Mouse (Mus musculus): ENCODE measurements around the gene Slc4a5. TPM values are rescaled to one million over a fixed set of nuclear protein-coding genes. Genes with fewer than 3 reads are reported as not detected.

Gene Slc4a5
- total RNA-seq, 1 experiment: 104 TPM

DNA sequence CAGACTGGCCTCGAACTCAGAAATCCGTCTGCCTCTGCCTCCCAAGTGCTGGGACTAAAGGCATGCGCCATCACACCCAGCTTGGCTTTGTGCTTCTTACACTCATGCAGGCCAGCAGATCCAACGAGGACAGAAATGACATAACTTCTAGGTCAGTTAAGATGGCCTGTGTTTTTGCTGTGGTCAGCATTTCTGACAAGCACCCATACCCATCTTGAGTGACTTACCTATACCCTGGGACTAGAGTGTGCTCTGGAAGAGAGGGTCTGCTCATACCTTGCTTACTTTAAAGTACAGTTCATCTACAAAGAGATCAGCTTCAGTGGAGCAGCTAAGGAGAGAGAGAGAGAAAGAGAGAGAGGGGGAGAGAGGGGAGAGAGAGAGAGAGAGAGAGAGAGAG is 13.7 kb downstream of the Slc4a5 start:
- H3K36me3 ChIP-seq (ENCODE audit: control insufficient read depth, insufficient read depth, low read length, poor library complexity, severe bottlenecking): no peaks in the 10 kb centered on the region
- H3K9me3 ChIP-seq (ENCODE audit: control insufficient read depth, insufficient read depth, low read depth, low read length): no peaks in the 10 kb centered on the region
- no peak overlapping the region for H3K4me3 ChIP-seq (ENCODE audit: insufficient read depth in 1 of 2, low read depth in 1 of 2, low read length in 2 of 2, poor library complexity in 1 of 2, severe bottlenecking in 1 of 2)
- no peak overlapping the region for H3K27ac ChIP-seq (ENCODE audit: insufficient read depth, low read depth, low read length, poor library complexity, severe bottlenecking)
- no peak for DNase-seq (ENCODE audit: low read depth, low spot score)
- peaks cover 8 to 10% of the 10 kb centered on the region in 2 experiments; a peak in 2 of 4 replicates for H3K4me1 ChIP-seq (ENCODE audit: control insufficient read depth in 2 of 2, insufficient read depth in 2 of 2, low read length in 2 of 2, poor library complexity in 1 of 2)
- H3K9ac ChIP-seq (ENCODE audit: insufficient read depth, low read depth, low read length, poor library complexity, severe bottlenecking): no peak overlapping the region
- no peak for TF ChIP-seq ZC3H11A (IDR thresholded peaks at IDR 0.05; ENCODE audit: borderline replicate concordance, low read depth, low read length)
- TF ChIP-seq HCFC1 (IDR thresholded peaks at IDR 0.05; ENCODE audit: borderline replicate concordance, insufficient read depth, low read length): no peak
- TF ChIP-seq MAFK (IDR thresholded peaks at IDR 0.05; ENCODE audit: insufficient read depth, low read depth, low read length): peak; percentile 83
- TF ChIP-seq CHD2 (IDR thresholded peaks at IDR 0.05; ENCODE audit: low read depth, low read length): no peak
- in situ Hi-C loops (cut with MboI; ENCODE audit: low sequenced_read_pairs in 2 of 2, unreplicated experiment in 2 of 2): no loop called here

DNA sequence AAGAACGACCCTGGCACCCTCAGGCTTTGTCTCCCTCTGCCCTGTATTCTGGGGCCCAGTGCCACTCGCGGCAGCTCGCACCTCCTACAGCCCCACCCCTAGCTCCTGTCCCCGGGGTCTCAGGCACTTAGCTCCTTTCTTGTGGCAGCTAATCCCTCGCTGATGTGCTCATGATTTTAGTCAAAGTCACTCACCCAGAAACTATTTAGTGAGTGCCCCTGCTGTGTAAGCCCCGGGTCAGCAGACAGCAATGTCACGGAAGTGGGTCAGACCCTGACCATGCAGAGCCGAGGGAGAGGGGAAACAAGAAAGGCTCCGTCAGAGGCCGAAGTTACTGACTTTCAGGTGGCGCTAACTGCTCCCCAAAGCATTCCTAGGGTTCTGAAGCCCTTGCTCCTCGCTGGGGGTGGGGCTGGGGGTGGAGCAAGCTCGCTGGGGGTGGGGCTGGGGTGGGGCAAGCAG is 14.7 kb downstream of the Slc4a5 start:
- H3K27ac ChIP-seq (ENCODE audit: insufficient read depth, low read depth, low read length, poor library complexity, severe bottlenecking): peak overlapping the region; percentile 74; the same call in 1 of the 2 replicates
- in situ Hi-C loops (cut with MboI; ENCODE audit: low sequenced_read_pairs in 2 of 2, unreplicated experiment in 2 of 2): no loop called here

DNA sequence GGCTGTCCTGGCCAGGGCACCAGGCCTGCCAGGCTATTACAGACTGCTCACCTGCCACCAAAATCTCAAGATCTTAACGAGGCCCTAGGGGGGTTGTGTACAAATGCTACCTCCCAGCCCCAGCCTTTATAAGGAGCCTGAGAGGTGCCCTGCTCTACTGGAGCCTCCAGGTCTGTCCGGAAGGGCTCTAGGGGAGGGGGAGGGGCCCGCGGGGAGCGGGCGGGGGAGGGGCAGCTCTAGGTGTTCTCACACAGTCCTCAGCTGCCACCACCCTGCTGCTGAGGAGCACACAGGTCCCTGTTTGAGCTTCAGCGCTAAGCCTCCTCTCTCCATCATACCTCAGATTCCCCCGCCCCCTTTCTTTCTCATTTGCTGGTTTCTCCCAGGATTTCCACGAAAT is 17.5 kb downstream of the Slc4a5 start:
- Histone ChIP-seq H3K9ac (ENCODE audit: insufficient read depth, low read depth, low read length, poor library complexity, severe bottlenecking) (peak overlapping the region; percentile 43; the same call in 1 of the 2 replicates), H3K4me3 (ENCODE audit: insufficient read depth in 1 of 2, low read depth in 1 of 2, low read length in 2 of 2, poor library complexity in 1 of 2, severe bottlenecking in 1 of 2) (peak overlapping the region; percentile 5 to 33; a peak in 1 of 4 replicates), H3K36me3 (ENCODE audit: control insufficient read depth, insufficient read depth, low read length, poor library complexity, severe bottlenecking) (no peaks in the 10 kb centered on the region), H3K9me3 (ENCODE audit: control insufficient read depth, insufficient read depth, low read depth, low read length) (no peaks in the 10 kb centered on the region), H3K4me1 (ENCODE audit: control insufficient read depth in 2 of 2, insufficient read depth in 2 of 2, low read length in 2 of 2, poor library complexity in 1 of 2) (peaks cover 6 to 10% of the 10 kb centered on the region in 2 experiments; a peak in 2 of 4 replicates), H3K27ac (ENCODE audit: insufficient read depth, low read depth, low read length, poor library complexity, severe bottlenecking) (no peak overlapping the region)
- in situ Hi-C loops (cut with MboI; ENCODE audit: low sequenced_read_pairs in 2 of 2, unreplicated experiment in 2 of 2): no loop called here
- no peak for DNase-seq (ENCODE audit: low read depth, low spot score)
- TF ChIP-seq ZC3H11A (IDR thresholded peaks at IDR 0.05; ENCODE audit: borderline replicate concordance, low read depth, low read length): no peak
- no peak for TF ChIP-seq HCFC1 (IDR thresholded peaks at IDR 0.05; ENCODE audit: borderline replicate concordance, insufficient read depth, low read length)
- TF ChIP-seq ZNF384 (IDR thresholded peaks at IDR 0.05; ENCODE audit: low read depth, low read length): no peak
- TF ChIP-seq MAFK (IDR thresholded peaks at IDR 0.05; ENCODE audit: insufficient read depth, low read depth, low read length): no peak
- TF ChIP-seq CHD2 (IDR thresholded peaks at IDR 0.05; ENCODE audit: low read depth, low read length): no peak

More for the DNA sequence above, 14.7 kb downstream of the Slc4a5 start:
- H3K36me3 ChIP-seq (ENCODE audit: control insufficient read depth, insufficient read depth, low read length, poor library complexity, severe bottlenecking): no peaks in the 10 kb centered on the region
- peak overlapping the region; percentile 16 to 21; a peak in 2 of 4 replicates for H3K4me3 ChIP-seq (ENCODE audit: insufficient read depth in 1 of 2, low read depth in 1 of 2, low read length in 2 of 2, poor library complexity in 1 of 2, severe bottlenecking in 1 of 2)
- no peaks in the 10 kb centered on the region for H3K9me3 ChIP-seq (ENCODE audit: control insufficient read depth, insufficient read depth, low read depth, low read length)
- peaks cover 8 to 10% of the 10 kb centered on the region in 2 experiments; a peak in 2 of 4 replicates for H3K4me1 ChIP-seq (ENCODE audit: control insufficient read depth in 2 of 2, insufficient read depth in 2 of 2, low read length in 2 of 2, poor library complexity in 1 of 2)
- no peak for DNase-seq (ENCODE audit: low read depth, low spot score)
- H3K9ac ChIP-seq (ENCODE audit: insufficient read depth, low read depth, low read length, poor library complexity, severe bottlenecking): no peak overlapping the region
- TF ChIP-seq HCFC1 (IDR thresholded peaks at IDR 0.05; ENCODE audit: borderline replicate concordance, insufficient read depth, low read length): no peak
- 0 out of 2 replicates have a peak, but pooled peaks have one; percentile 42 for TF ChIP-seq CHD2 (IDR thresholded peaks at IDR 0.05; ENCODE audit: low read depth, low read length)

DNA sequence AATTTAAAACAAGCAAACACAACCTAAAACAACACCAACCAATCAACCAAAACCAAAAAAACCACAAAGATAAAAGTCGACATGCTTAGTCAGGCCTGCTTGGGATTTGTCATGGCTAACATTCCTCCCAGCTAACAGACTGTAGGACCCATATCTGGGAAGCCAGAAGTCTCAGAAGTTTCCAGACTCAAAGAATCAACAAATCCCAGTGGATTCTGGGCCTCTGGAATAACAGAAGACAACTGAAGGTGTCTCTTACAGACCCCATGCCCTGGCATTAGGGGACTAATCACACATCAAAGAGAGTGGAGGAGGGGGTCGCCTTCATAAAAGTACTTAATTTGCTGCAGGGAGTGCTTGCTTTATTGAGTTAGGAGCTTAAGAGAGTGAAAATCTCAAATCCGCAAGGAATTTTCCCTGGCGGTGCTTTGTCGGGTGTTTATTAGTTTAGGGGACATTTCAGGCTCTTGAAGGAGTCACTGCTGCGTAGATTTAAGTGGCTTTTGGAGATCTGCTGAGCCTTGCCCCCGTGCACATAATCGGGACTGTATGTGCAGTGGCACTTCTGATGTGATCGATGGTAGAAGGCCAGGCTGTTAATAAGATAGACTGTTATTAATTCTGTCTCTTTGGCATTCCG is 24.9 kb downstream of the Slc4a5 start:
- Histone ChIP-seq H3K4me3 (ENCODE audit: insufficient read depth in 1 of 2, low read depth in 1 of 2, low read length in 2 of 2, poor library complexity in 1 of 2, severe bottlenecking in 1 of 2) (no peak overlapping the region), H3K27ac (ENCODE audit: insufficient read depth, low read depth, low read length, poor library complexity, severe bottlenecking) (no peak overlapping the region), H3K36me3 (ENCODE audit: control insufficient read depth, insufficient read depth, low read length, poor library complexity, severe bottlenecking) (no peaks in the 10 kb centered on the region), H3K9me3 (ENCODE audit: control insufficient read depth, insufficient read depth, low read depth, low read length) (no peaks in the 10 kb centered on the region), H3K4me1 (ENCODE audit: control insufficient read depth in 2 of 2, insufficient read depth in 2 of 2, low read length in 2 of 2, poor library complexity in 1 of 2) (0 out of 4 replicates have a peak, but pooled peaks cover 0 to 2% of the 10 kb centered on the region in 2 experiments), H3K9ac (ENCODE audit: insufficient read depth, low read depth, low read length, poor library complexity, severe bottlenecking) (no peak overlapping the region)
- in situ Hi-C loops (cut with MboI; ENCODE audit: low sequenced_read_pairs in 2 of 2, unreplicated experiment in 2 of 2): no loop called here
- no peak for DNase-seq (ENCODE audit: low read depth, low spot score)
- TF ChIP-seq HCFC1 (IDR thresholded peaks at IDR 0.05; ENCODE audit: borderline replicate concordance, insufficient read depth, low read length): no peak
- TF ChIP-seq MAFK (IDR thresholded peaks at IDR 0.05; ENCODE audit: insufficient read depth, low read depth, low read length): no peak
- no peak for TF ChIP-seq ZC3H11A (IDR thresholded peaks at IDR 0.05; ENCODE audit: borderline replicate concordance, low read depth, low read length)
- TF ChIP-seq ZNF384 (IDR thresholded peaks at IDR 0.05; ENCODE audit: low read depth, low read length): no peak
- TF ChIP-seq CHD2 (IDR thresholded peaks at IDR 0.05; ENCODE audit: low read depth, low read length): no peak

Data from ES-E14 (cell line).